Mouse (Mus musculus) heart, embryonic 12.5 days (tissue): Measurements from ENCODE around the gene Zfp710. TPM values are rescaled to one million over a fixed set of nuclear protein-coding genes. Genes with fewer than 3 reads are reported as not detected.

Experiments
- ATAC-seq: fragments of 200-750 bp; cut with Nextera tagmentation; 2 replicates; pipeline ENCODE4 v1.8.0; 2017; ENCODE audit warnings: moderate TSS enrichment, moderate library complexity; ENCODE audit not compliant: insufficient number of reproducible peaks, low FRiP score
- H3K27ac ChIP-seq: fragments of 300-500 bp; sonication (generic); 2 replicates; pipeline ENCODE4 v1.5.1; 2016; ENCODE audit warnings: mild to moderate bottlenecking, moderate library complexity; ENCODE audit not compliant: poor library complexity, severe bottlenecking
- H3K27me3 ChIP-seq: fragments of 300-500 bp; sonication (generic); replicated peaks from 2 replicates; pipeline ENCODE4 v1.6.1; 2016; ENCODE audit warnings: mild to moderate bottlenecking, moderate library complexity
- H3K36me3 ChIP-seq: fragments of 300-500 bp; sonication (generic); 2 replicates; pipeline ENCODE4 v1.6.1; 2016; ENCODE audit warnings: mild to moderate bottlenecking, moderate library complexity
- H3K4me1 ChIP-seq: fragments of 300-500 bp; sonication (generic); replicated peaks from 2 replicates; pipeline ENCODE4 v1.6.1; 2016; ENCODE audit warnings: mild to moderate bottlenecking
- H3K4me2 ChIP-seq: fragments of 300-500 bp; sonication (generic); 2 replicates; pipeline ENCODE4 v1.6.1; 2016; ENCODE audit warnings: mild to moderate bottlenecking, moderate library complexity
- H3K4me3 ChIP-seq: fragments of 300-500 bp; sonication (generic); 2 replicates; pipeline ENCODE4 v1.5.1; 2016; ENCODE audit warnings: mild to moderate bottlenecking
- H3K9ac ChIP-seq: fragments of 300-500 bp; sonication (generic); 2 replicates; pipeline ENCODE4 v1.6.1; 2016; ENCODE audit warnings: mild to moderate bottlenecking, moderate library complexity
- H3K9me3 ChIP-seq: fragments of 300-500 bp; sonication (generic); replicated peaks from 2 replicates; pipeline ENCODE4 v1.6.1; 2016; ENCODE audit warnings: mild to moderate bottlenecking, moderate library complexity
- WGBS: fragments of 180-500 bp; shearing (Covaris S2); methylation state at CpG from one replicate; pipeline ENCODE4 v1.1.7; 2016; 5-methylcytosine and 5-hydroxymethylcytosine counted together
- polyA plus RNA-seq: library from polyadenylated mRNA; unstranded; fragments of >200 nt; fragmentation: Nextera tagmentation; extraction: Ambion mirVana; gene quantifications from 2 replicates; pipeline ENCODE4 v1.2.1, GENCODE M21; 2016

Gene Zfp710
- polyA plus RNA-seq, 1 experiment from 2014 or later, result 13.5 TPM

DNA sequence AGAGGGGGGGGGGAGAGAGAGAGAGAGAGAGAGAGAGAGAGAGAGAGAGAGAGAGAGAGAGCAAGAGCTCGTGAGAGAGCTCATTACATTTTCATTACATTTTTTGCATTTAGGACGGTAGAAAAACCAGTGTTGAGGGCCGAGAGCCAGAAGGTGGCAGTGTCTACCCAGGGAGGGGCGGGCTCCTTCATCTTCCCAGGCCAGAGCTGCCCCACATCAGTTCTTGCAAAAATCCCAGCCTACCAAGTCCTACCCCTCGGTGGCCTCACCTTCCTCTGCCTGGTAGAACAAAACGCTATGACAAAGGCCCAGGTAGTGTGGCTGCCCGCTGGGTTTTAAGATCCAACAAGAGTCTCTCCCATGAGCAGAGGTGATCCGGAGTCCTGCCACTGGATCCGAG, 116.2 kb downstream of the Zfp710 start:
- 16% methylated on average over 9 of the region's 9 CpGs for WGBS

More for the DNA sequence above, 116.2 kb downstream of the Zfp710 start:
- 0 out of 2 replicates have a peak, but pooled peaks cover 4% of the 10 kb centered on the region for H3K27me3 ChIP-seq
- H3K9ac ChIP-seq, result no peak overlapping the region
- no peaks in the 10 kb centered on the region for H3K36me3 ChIP-seq
- H3K4me3 ChIP-seq, result no peak overlapping the region
- peaks cover 13% of the 10 kb centered on the region; the same call in 1 of the 2 replicates for H3K4me1 ChIP-seq
- H3K9me3 ChIP-seq, result peaks cover 14% of the 10 kb centered on the region
- H3K4me2 ChIP-seq, result no peak overlapping the region
- H3K27ac ChIP-seq, result no peak overlapping the region
- 0 out of 2 replicates have a peak, but pooled peaks have one; percentile 27 for ATAC-seq

Other genes with a start within 250 kb of the Zfp710 start
- not detected in 2 replicates for gene Mesp1, start 231.0 kb upstream of the Zfp710 start, polyA plus RNA-seq
- gene Mesp2, start 214.1 kb upstream of the Zfp710 start, polyA plus RNA-seq, result 0.17 and 0.37 TPM in 2 replicates
- gene Anpep, start 163.8 kb upstream of the Zfp710 start, polyA plus RNA-seq, result 6.7 and 9.7 TPM in 2 replicates
- 33.4 and 36.6 TPM in 2 replicates for gene Ap3s2, start 104.2 kb upstream of the Zfp710 start, polyA plus RNA-seq
- 26.4 and 29.5 TPM in 2 replicates for gene Arpin, start 89.5 kb upstream of the Zfp710 start, polyA plus RNA-seq
- gene Idh2, start 90.6 kb downstream of the Zfp710 start, polyA plus RNA-seq, result 1,569 and 1,607 TPM in 2 replicates
- 10.3 and 10.7 TPM in 2 replicates for gene Sema4b, start 162.0 kb downstream of the Zfp710 start, polyA plus RNA-seq
- gene Cib1, start 208.0 kb downstream of the Zfp710 start, polyA plus RNA-seq, result 43.4 and 47.3 TPM in 2 replicates
- 3.6 and 3.9 TPM in 2 replicates for gene Gdpgp1, start 208.1 kb downstream of the Zfp710 start, polyA plus RNA-seq
- 0.26 and 0.37 TPM in 2 replicates for gene Ttll13, start 221.6 kb downstream of the Zfp710 start, polyA plus RNA-seq
- 43.0 and 43.4 TPM in 2 replicates for gene Ngrn, start 236.4 kb downstream of the Zfp710 start, polyA plus RNA-seq
- 11.1 and 12.4 TPM in 2 replicates for gene Vps33b, start 244.8 kb downstream of the Zfp710 start, polyA plus RNA-seq